ENCODE assay signal across 10 mouse cellular contexts in the genomic region with DNA sequence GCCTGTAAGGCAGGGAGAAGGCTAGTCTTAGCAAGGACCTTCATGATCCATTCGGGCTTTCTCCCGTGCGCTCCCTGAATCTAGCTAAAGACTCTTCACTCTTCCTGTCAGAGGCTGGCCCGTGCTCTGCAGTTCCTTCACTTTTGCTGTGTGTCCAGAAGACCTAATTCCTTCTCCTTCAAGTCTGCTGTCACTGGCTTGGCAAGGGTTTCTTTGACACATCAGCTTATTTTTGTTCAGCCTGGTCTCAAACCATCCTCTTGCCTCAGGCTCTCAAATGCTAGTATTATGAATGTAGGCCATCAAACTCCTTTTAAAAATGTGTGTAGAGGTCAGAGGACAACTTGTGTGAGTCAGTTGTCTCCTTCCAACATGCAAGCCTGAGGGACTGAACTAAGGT. TPM values are rescaled to one million over a fixed set of nuclear protein-coding genes. Genes with fewer than 3 reads are reported as not detected.
DNase-seq lines count a peak whose midpoint lies in the region; ATAC-seq and TF ChIP-seq lines count a peak whose summit lies in the region.
"Had no signal": no experiment of that assay in that cellular context is flagged by ENCODE, and none has a peak within 500 bp of the region (broad histone marks: within the 10 kb centered on the region; RNA-seq: fewer than 3 reads in every experiment).

No protein-coding gene starts in this region.

- peaks cover 2% of the 10 kb centered on the region; the same call in 1 of the 2 replicates for H3K79me2 ChIP-seq in MEL (ENCODE audit: control insufficient read depth, insufficient read depth, low read length, poor library complexity)

- H3K4me3 ChIP-seq in hindbrain, embryonic 15.5 days, result no peak overlapping the region
- no peak overlapping the region for H3K4me3 ChIP-seq in hindbrain, embryonic 14.5 days (replicated peaks; ENCODE audit: low read length)
- no peak overlapping the region for H3K4me3 ChIP-seq in MEL (ENCODE audit: control insufficient read depth in 1 of 2, insufficient read depth in 1 of 2, low read depth in 2 of 2, low read length in 2 of 2)
- H3K4me3 ChIP-seq in limb, embryonic 15.5 days, result no peak overlapping the region

- WGBS in hindbrain, embryonic 15.5 days, result 87% methylated on average over 4 of the region's 4 CpGs
- WGBS in hindbrain, embryonic 14.5 days, result 86% methylated on average over 4 of the region's 4 CpGs
- 84% methylated on average over 4 of the region's 4 CpGs for WGBS in limb, embryonic 15.5 days

- no peaks in the 10 kb centered on the region for H3K9me3 ChIP-seq in hindbrain, embryonic 15.5 days
- no peaks in the 10 kb centered on the region for H3K9me3 ChIP-seq in hindbrain, embryonic 14.5 days (ENCODE audit: control insufficient read depth, low read length)
- no peaks in the 10 kb centered on the region for H3K9me3 ChIP-seq in MEL (replicated peaks; ENCODE audit: insufficient read depth, low read length)
- H3K9me3 ChIP-seq in limb, embryonic 15.5 days, result no peaks in the 10 kb centered on the region

- H3K9ac ChIP-seq in hindbrain, embryonic 15.5 days, result no peak overlapping the region
- H3K9ac ChIP-seq in hindbrain, embryonic 14.5 days, result no peak overlapping the region
- no peak overlapping the region for H3K9ac ChIP-seq in MEL (ENCODE audit: control insufficient read depth, low read depth, low read length, poor library complexity, severe bottlenecking)
- H3K9ac ChIP-seq in limb, embryonic 15.5 days, result no peak overlapping the region

- H3K36me3 ChIP-seq in hindbrain, embryonic 15.5 days, result 0 out of 2 replicates have a peak, but pooled peaks cover 13% of the 10 kb centered on the region
- H3K36me3 ChIP-seq in hindbrain, embryonic 14.5 days (replicated peaks; ENCODE audit: control insufficient read depth, insufficient read depth), result peaks cover 28% of the 10 kb centered on the region
- H3K36me3 ChIP-seq in MEL (ENCODE audit: control insufficient read depth in 1 of 2, insufficient read depth in 2 of 2, low read length in 2 of 2), result peaks cover 0 to 16% of the 10 kb centered on the region in 2 experiments; a peak in 2 of 4 replicates
- H3K36me3 ChIP-seq in limb, embryonic 15.5 days, result peaks cover 28% of the 10 kb centered on the region

- TF ChIP-seq POLR2A in MEL (IDR thresholded peaks at IDR 0.05; ENCODE audit: control insufficient read depth in 1 of 2, insufficient read depth in 1 of 2, low read depth in 1 of 2, low read length in 2 of 2, poor library complexity in 1 of 2), result no peak

- H3K27me3 ChIP-seq in hindbrain, embryonic 15.5 days, result no peaks in the 10 kb centered on the region
- no peaks in the 10 kb centered on the region for H3K27me3 ChIP-seq in hindbrain, embryonic 14.5 days (ENCODE audit: control insufficient read depth, insufficient read depth, low read length)
- no peaks in the 10 kb centered on the region for H3K27me3 ChIP-seq in MEL (ENCODE audit: control insufficient read depth in 1 of 2, insufficient read depth in 2 of 2, low read length in 2 of 2)
- H3K27me3 ChIP-seq in limb, embryonic 15.5 days, result no peaks in the 10 kb centered on the region
- H3K27me3 ChIP-seq: Patski had no signal

- ATAC-seq in hindbrain, embryonic 15.5 days (ENCODE audit: low FRiP score, low read depth), result no peak
- no peak for ATAC-seq in hindbrain, embryonic 14.5 days (ENCODE audit: low FRiP score)
- no peak for ATAC-seq in limb, embryonic 15.5 days (ENCODE audit: insufficient number of reproducible peaks, low FRiP score, low TSS enrichment, low read depth)
- ATAC-seq: Patski had no signal

- no peak overlapping the region for H3K4me2 ChIP-seq in hindbrain, embryonic 15.5 days
- no peak overlapping the region for H3K4me2 ChIP-seq in hindbrain, embryonic 14.5 days (replicated peaks)
- no peak overlapping the region for H3K4me2 ChIP-seq in limb, embryonic 15.5 days

- no peak for DNase-seq in hindbrain, embryonic 14.5 days (ENCODE audit: low spot score)
- DNase-seq in 3T3-L1 (ENCODE audit: low read depth, low spot score) (peak; percentile 68), MEL (ENCODE audit: low read depth, low spot score) (no peak)
- no peak for DNase-seq in natural killer cell, adult 2 months (ENCODE audit: low spot score in 2 of 2)
- DNase-seq in layer of hippocampus, adult 9-11 months, result no peak
- DNase-seq in layer of hippocampus, adult 18-20 months (ENCODE audit: low spot score in 2 of 2), result no peak
- DNase-seq: left cerebral cortex, postnatal 4 days had no signal

- H3K27ac ChIP-seq in hindbrain, embryonic 15.5 days (replicated peaks), result 0 out of 2 replicates have a peak overlapping the region, but pooled peaks have one; percentile 25
- no peak overlapping the region for H3K27ac ChIP-seq in hindbrain, embryonic 14.5 days
- peak overlapping the region; percentile 95 for H3K27ac ChIP-seq in MEL (ENCODE audit: control insufficient read depth, low read depth, low read length)
- H3K27ac ChIP-seq in limb, embryonic 15.5 days, result peak overlapping the region; percentile 99

- peaks cover 28% of the 10 kb centered on the region for H3K4me1 ChIP-seq in hindbrain, embryonic 15.5 days (replicated peaks)
- H3K4me1 ChIP-seq in hindbrain, embryonic 14.5 days (replicated peaks; ENCODE audit: control insufficient read depth, insufficient read depth, low read length), result peaks cover 20% of the 10 kb centered on the region
- H3K4me1 ChIP-seq in MEL (ENCODE audit: control insufficient read depth in 1 of 2, insufficient read depth in 2 of 2, low read length in 2 of 2), result peaks cover 6 to 23% of the 10 kb centered on the region in 2 experiments
- H3K4me1 ChIP-seq in limb, embryonic 15.5 days, result peaks cover 53% of the 10 kb centered on the region

- TF ChIP-seq RAD21 in MEL (IDR thresholded peaks at IDR 0.05; ENCODE audit: low read depth, low read length), result no peak

- no peak for TF ChIP-seq EP300 in MEL (IDR thresholded peaks at IDR 0.05; ENCODE audit: low read depth in 1 of 2, low read length in 2 of 2)

- no peak for TF ChIP-seq CTCF in MEL (IDR thresholded peaks at IDR 0.05 in 2 of 3, conservative IDR thresholded peaks at IDR 0.05 in 1 of 3; ENCODE audit: control insufficient read depth in 1 of 3, insufficient read depth in 1 of 3, low read depth in 2 of 3, low read length in 3 of 3, poor library complexity in 1 of 3, severe bottlenecking in 1 of 3)

TF ChIP-seq in MEL, 35 proteins besides CTCF, POLR2A, EP300 and RAD21:
- no peak for TF ChIP-seq ETS1 (IDR thresholded peaks at IDR 0.05; ENCODE audit: low read depth, low read length)
- 0 out of 2 replicates have a peak, but pooled peaks have one; percentile 9 for TF ChIP-seq ZMIZ1 (IDR thresholded peaks at IDR 0.05; ENCODE audit: low read depth, low read length)

RNA-seq across cellular contexts. Expression of a gene that starts 3.6 kb away (rescaled TPM):
- polyA plus RNA-seq in hindbrain, embryonic 15.5 days (2015; fragmentation: Nextera tagmentation; extraction: Ambion mirVana), result 4.4 and 4.6 TPM in 2 replicates
- 3.0 and 3.7 TPM in 2 replicates for polyA plus RNA-seq in hindbrain, embryonic 14.5 days (2014; fragmentation: Nextera tagmentation; extraction: Ambion mirVana)
- total RNA-seq in MEL (2012; rRNA removed), result 0.50 and 0.65 TPM in 2 replicates
- polyA plus RNA-seq in MEL (2012; ENCODE audit: insufficient read depth in 1 of 2, insufficient read length in 2 of 2, low read depth in 1 of 2, low replicate concordance in 2 of 2, missing spikeins in 1 of 2), result 1 to 10 TPM in 1 of 2 experiments, not detected in 1; 2.8 TPM
- polyA plus RNA-seq in limb, embryonic 15.5 days (2015; fragmentation: Nextera tagmentation; extraction: Ambion mirVana), result 22.8 and 26.0 TPM in 2 replicates
- 1 to 10 TPM; 3.5 to 3.7 TPM for total RNA-seq in layer of hippocampus, adult 18-20 months (2021)

RNA-seq across cellular contexts. Expression of a gene that starts 8.9 kb away (rescaled TPM):
- 46.1 and 46.6 TPM in 2 replicates for polyA plus RNA-seq in hindbrain, embryonic 15.5 days (2015; fragmentation: Nextera tagmentation; extraction: Ambion mirVana)
- 39.2 and 44.5 TPM in 2 replicates for polyA plus RNA-seq in hindbrain, embryonic 14.5 days (2014; fragmentation: Nextera tagmentation; extraction: Ambion mirVana)
- total RNA-seq in MEL (2012; rRNA removed), result 23.7 and 31.1 TPM in 2 replicates
- polyA plus RNA-seq in MEL (2012; ENCODE audit: insufficient read depth in 1 of 2, insufficient read length in 2 of 2, low read depth in 1 of 2, low replicate concordance in 2 of 2, missing spikeins in 1 of 2), result 10 to 100 TPM in 1 of 2 experiments, not detected in 1; 39.6 TPM
- 44.8 and 45.1 TPM in 2 replicates for polyA plus RNA-seq in limb, embryonic 15.5 days (2015; fragmentation: Nextera tagmentation; extraction: Ambion mirVana)
- total RNA-seq in layer of hippocampus, adult 18-20 months (2021), result 10 to 100 TPM; 21.4 to 22.1 TPM

RNA-seq across cellular contexts. Expression of a gene that starts 9.1 kb away (rescaled TPM):
- 93.3 and 96.8 TPM in 2 replicates for polyA plus RNA-seq in hindbrain, embryonic 15.5 days (2015; fragmentation: Nextera tagmentation; extraction: Ambion mirVana)
- 73.9 and 74.3 TPM in 2 replicates for polyA plus RNA-seq in hindbrain, embryonic 14.5 days (2014; fragmentation: Nextera tagmentation; extraction: Ambion mirVana)
- 49.9 and 53.5 TPM in 2 replicates for total RNA-seq in MEL (2012; rRNA removed)
- polyA plus RNA-seq in MEL (2012; ENCODE audit: insufficient read depth in 1 of 2, insufficient read length in 2 of 2, low read depth in 1 of 2, low replicate concordance in 2 of 2, missing spikeins in 1 of 2), result 100 to 1,000 TPM in 1 of 2 experiments, 10 to 100 TPM in 1; 99.9 to 645 TPM
- 67.6 and 73.4 TPM in 2 replicates for polyA plus RNA-seq in limb, embryonic 15.5 days (2015; fragmentation: Nextera tagmentation; extraction: Ambion mirVana)
- total RNA-seq in layer of hippocampus, adult 18-20 months (2021), result 10 to 100 TPM; 64.9 to 69.3 TPM

RNA-seq across cellular contexts. Expression of a gene that starts 11.2 kb away (rescaled TPM):
- 26.8 and 27.6 TPM in 2 replicates for polyA plus RNA-seq in hindbrain, embryonic 15.5 days (2015; fragmentation: Nextera tagmentation; extraction: Ambion mirVana)
- 21.5 and 25.5 TPM in 2 replicates for polyA plus RNA-seq in hindbrain, embryonic 14.5 days (2014; fragmentation: Nextera tagmentation; extraction: Ambion mirVana)
- 1.1 and 1.8 TPM in 2 replicates for total RNA-seq in MEL (2012; rRNA removed)
- 1 to 10 TPM in 1 of 2 experiments, not detected in 1; 9.2 TPM for polyA plus RNA-seq in MEL (2012; ENCODE audit: insufficient read depth in 1 of 2, insufficient read length in 2 of 2, low read depth in 1 of 2, low replicate concordance in 2 of 2, missing spikeins in 1 of 2)
- 54.4 and 54.8 TPM in 2 replicates for polyA plus RNA-seq in limb, embryonic 15.5 days (2015; fragmentation: Nextera tagmentation; extraction: Ambion mirVana)
- 1 to 10 TPM; 4.8 to 5.1 TPM for total RNA-seq in layer of hippocampus, adult 18-20 months (2021)

RNA-seq across cellular contexts. Expression of a gene that starts 33.2 kb away (rescaled TPM):
- polyA plus RNA-seq in hindbrain, embryonic 15.5 days (2015; fragmentation: Nextera tagmentation; extraction: Ambion mirVana), result 444 and 501 TPM in 2 replicates
- 521 and 677 TPM in 2 replicates for polyA plus RNA-seq in hindbrain, embryonic 14.5 days (2014; fragmentation: Nextera tagmentation; extraction: Ambion mirVana)
- total RNA-seq in MEL (2012; rRNA removed), result 2,133 and 2,343 TPM in 2 replicates
- polyA plus RNA-seq in MEL (2012; ENCODE audit: insufficient read depth in 1 of 2, insufficient read length in 2 of 2, low read depth in 1 of 2, low replicate concordance in 2 of 2, missing spikeins in 1 of 2), result 1,000 to 10,000 TPM; 1,661 to 1,740 TPM
- 822 and 1,022 TPM in 2 replicates for polyA plus RNA-seq in limb, embryonic 15.5 days (2015; fragmentation: Nextera tagmentation; extraction: Ambion mirVana)
- 100 to 1,000 TPM; 481 to 546 TPM for total RNA-seq in layer of hippocampus, adult 18-20 months (2021)
